Mouse (Mus musculus): ENCODE results near the gene Wdr92. TPM values are rescaled to one million over a fixed set of nuclear protein-coding genes. Genes with fewer than 3 reads are reported as not detected.

The Wdr92 gene
- polyA plus RNA-seq, 1 experiment from 2014 or later, result 18.0 TPM

DNA sequence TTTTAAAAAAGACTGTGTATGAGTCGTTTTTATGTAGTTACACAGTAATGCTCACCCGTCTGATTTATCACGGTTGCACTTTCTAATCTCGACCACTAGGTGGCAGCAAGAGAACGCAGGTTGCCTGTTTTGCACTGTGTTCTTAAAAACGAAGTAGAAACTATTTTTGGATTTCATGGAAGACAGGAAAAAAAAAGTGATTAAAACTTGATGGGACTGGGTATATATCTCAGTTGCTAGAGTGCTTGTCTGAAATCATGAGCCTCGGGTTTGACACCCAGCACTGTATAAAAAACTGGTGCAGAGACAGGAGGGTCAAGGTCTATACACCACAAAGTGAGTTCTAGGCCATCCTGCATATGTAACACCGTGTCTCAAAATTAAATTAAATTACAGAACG lies 98.1 kb downstream of the Wdr92 start:
- no peaks in the 10 kb centered on the region for H3K4me1 ChIP-seq
- ATAC-seq, result peak; percentile 47; the same call in 1 of the 2 replicates

More for the DNA sequence above, 98.1 kb downstream of the Wdr92 start:
- no peak overlapping the region for H3K4me2 ChIP-seq
- WGBS (ENCODE audit: insufficient replicate concordance), result 11% methylated on average over 9 of the region's 9 CpGs
- no peaks in the 10 kb centered on the region for H3K27me3 ChIP-seq (replicated peaks)
- H3K9ac ChIP-seq, result no peak overlapping the region
- no peaks in the 10 kb centered on the region for H3K36me3 ChIP-seq
- H3K9me3 ChIP-seq (replicated peaks), result no peaks in the 10 kb centered on the region
- H3K4me3 ChIP-seq, result no peak overlapping the region
- no peak overlapping the region for H3K27ac ChIP-seq

Other genes starting within 250 kb of the Wdr92 start
- gene Fbxo48, start 230.7 kb upstream of the Wdr92 start, polyA plus RNA-seq (2016; fragmentation: Nextera tagmentation; extraction: Ambion mirVana), result 2.5 and 3.2 TPM in 2 replicates
- 5.7 and 6.6 TPM in 2 replicates for gene Cnrip1, start 130.5 kb upstream of the Wdr92 start, polyA plus RNA-seq (2016; fragmentation: Nextera tagmentation; extraction: Ambion mirVana)
- gene Plek, start 129.7 kb upstream of the Wdr92 start, polyA plus RNA-seq (2016; fragmentation: Nextera tagmentation; extraction: Ambion mirVana), result 42.4 and 47.2 TPM in 2 replicates
- 50.3 and 52.0 TPM in 2 replicates for gene Ppp3r1, start 22.8 kb upstream of the Wdr92 start, polyA plus RNA-seq (2016; fragmentation: Nextera tagmentation; extraction: Ambion mirVana)
- 78.7 and 81.2 TPM in 2 replicates for gene Pno1, start 29.5 kb downstream of the Wdr92 start, polyA plus RNA-seq (2016; fragmentation: Nextera tagmentation; extraction: Ambion mirVana)
- gene C1d, start 75.5 kb downstream of the Wdr92 start, polyA plus RNA-seq (2016; fragmentation: Nextera tagmentation; extraction: Ambion mirVana), result 56.5 and 56.6 TPM in 2 replicates